Mouse (Mus musculus): ENCODE measurements around the gene Fam186b.

Gene Fam186b

GRCm38 (mm10) chr15:99224208-99224911 lies 71.3 kb downstream of the Fam186b start, which contains the start of gene Kcnh3:
Gene Kcnh3 (plus strand): TSS chr15:99224861.
- no peak for DNase-seq (ENCODE audit: low spot score)

DNA sequence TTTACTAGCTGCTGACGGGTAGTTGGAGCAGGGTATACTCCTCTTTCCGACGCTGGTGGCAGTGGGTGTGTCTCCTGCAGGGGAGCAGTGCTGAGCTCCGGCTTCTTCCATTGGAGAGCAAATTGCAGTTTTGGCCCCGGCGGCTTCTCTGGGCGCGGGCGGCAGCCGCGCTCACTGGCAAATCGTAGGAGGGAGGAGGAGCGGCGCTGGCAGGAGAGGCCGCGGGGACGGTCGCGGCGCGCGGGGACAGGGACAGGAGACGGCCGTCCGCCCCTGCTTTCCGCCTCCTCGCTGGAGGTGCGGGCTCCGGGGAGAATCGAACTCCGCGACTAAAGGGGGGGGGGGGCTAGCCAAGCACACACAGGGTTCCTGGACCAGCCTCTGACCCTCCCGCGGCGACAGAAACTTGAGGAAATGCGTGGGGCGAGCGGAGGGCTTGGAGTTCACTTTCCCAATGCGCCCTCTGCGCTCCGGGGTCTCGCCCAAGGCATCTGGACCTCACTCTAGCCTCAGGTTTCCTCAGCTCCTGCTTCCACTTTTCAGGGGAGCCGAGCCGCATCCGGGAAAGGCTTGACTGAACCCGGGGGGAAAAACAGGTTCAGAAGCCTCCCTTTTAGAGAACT lies 72.0 kb downstream of the Fam186b start:
- no peak for DNase-seq (ENCODE audit: low spot score)

- DNase-seq (ENCODE audit: low spot score) = no peak
Observed at GRCm38 (mm10) chr15:99222794-99223584, 72.7 kb downstream of the Fam186b start.

DNA sequence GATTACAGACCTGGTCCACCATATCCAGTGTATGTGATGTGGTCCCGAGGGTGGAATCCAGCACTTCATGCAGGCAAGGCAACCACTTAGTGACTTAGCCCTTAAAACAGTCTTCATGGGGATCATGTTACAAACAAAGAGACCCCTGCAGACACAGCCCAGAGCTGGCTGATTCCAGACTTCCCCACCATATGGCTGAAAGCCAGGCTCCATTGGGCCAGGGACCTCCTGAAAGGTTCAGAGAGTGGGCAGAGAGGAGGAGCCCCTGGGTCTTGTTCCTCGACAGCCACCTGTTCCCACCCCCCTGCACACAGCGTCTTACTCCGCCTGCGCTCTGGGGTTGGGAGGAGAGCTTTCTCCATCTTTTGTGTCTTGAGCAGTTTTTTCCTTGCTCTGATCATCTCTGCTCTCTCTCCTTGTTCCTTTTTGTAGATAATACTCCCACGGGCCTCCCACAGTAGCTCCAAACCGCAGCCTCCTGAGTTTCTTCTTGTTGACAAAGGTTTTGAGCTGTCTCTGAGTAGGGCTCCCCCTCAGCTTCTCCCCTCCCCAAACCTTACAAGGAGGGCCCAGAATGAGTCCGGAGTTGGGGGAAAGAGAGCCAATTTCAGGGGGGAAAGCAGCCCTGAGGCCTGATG lies 74.3 kb downstream of the Fam186b start:
- no peak for DNase-seq (ENCODE audit: low spot score)

Measured in adipocyte (in vitro differentiated cells).